Mouse (Mus musculus) hindbrain, embryonic 11.5 days (tissue): ENCODE measurements around the gene Stxbp4. TPM values are rescaled to one million over a fixed set of nuclear protein-coding genes. Genes with fewer than 3 reads are reported as not detected.

Experiments used
- ATAC-seq: fragments of 200-750 bp; cut with Nextera tagmentation; 2 replicates; pipeline ENCODE4 v1.8.0; 2017; ENCODE audit warnings: mild to moderate bottlenecking, moderate TSS enrichment, moderate library complexity; ENCODE audit not compliant: low FRiP score
- DNase-seq: peaks from one replicate; pipeline ENCODE4 v3.0.0-alpha.2; 2015; ENCODE audit warnings: low spot score
- H3K27ac ChIP-seq: fragments of 300-500 bp; sonication (generic); 2 replicates; pipeline ENCODE4 v1.5.1; 2014; ENCODE audit warnings: mild to moderate bottlenecking, low read depth, low read length
- H3K27me3 ChIP-seq: fragments of 300-500 bp; sonication (generic); 2 replicates; pipeline ENCODE4 v1.6.1; 2014; ENCODE audit warnings: mild to moderate bottlenecking, low read length, moderate library complexity, mixed read lengths; ENCODE audit not compliant: control insufficient read depth, insufficient read depth
- H3K36me3 ChIP-seq: fragments of 300-500 bp; sonication (generic); 2 replicates; pipeline ENCODE4 v1.6.1; 2014; ENCODE audit warnings: mild to moderate bottlenecking, low read length, moderate library complexity, mixed read lengths; ENCODE audit not compliant: control insufficient read depth, insufficient read depth
- H3K4me1 ChIP-seq: fragments of 300-500 bp; sonication (generic); replicated peaks from 2 replicates; pipeline ENCODE4 v1.6.1; 2014; ENCODE audit warnings: low read length, mixed read lengths; ENCODE audit not compliant: control insufficient read depth, insufficient read depth
- H3K4me2 ChIP-seq: fragments of 300-500 bp; sonication (generic); replicated peaks from 2 replicates; pipeline ENCODE4 v1.6.1; 2014; ENCODE audit warnings: mild to moderate bottlenecking, low read depth, low read length
- H3K4me3 ChIP-seq: fragments of 300-500 bp; sonication (generic); 2 replicates; pipeline ENCODE4 v1.5.1; 2014; ENCODE audit warnings: low read depth, low read length
- H3K9ac ChIP-seq: fragments of 300-500 bp; sonication (generic); 2 replicates; pipeline ENCODE4 v1.6.1; 2014; ENCODE audit warnings: low read depth, low read length
- H3K9me3 ChIP-seq: fragments of 300-500 bp; sonication (generic); 2 replicates; pipeline ENCODE4 v1.6.1; 2016; ENCODE audit warnings: low read length; ENCODE audit not compliant: control insufficient read depth
- WGBS: fragments of 180-500 bp; shearing (Covaris S2); extraction: QIAGEN DNeasy Blood & Tissue Kit; methylation state at CpG from one replicate; pipeline ENCODE4 v1.1.7; 2014; 5-methylcytosine and 5-hydroxymethylcytosine counted together
- polyA plus RNA-seq: library from polyadenylated mRNA; unstranded; fragments of >200 nt; fragmentation: Nextera tagmentation; extraction: Ambion mirVana; gene quantifications from 2 replicates; pipeline ENCODE4 v1.2.1, GENCODE M21; 2014

The Stxbp4 gene
- polyA plus RNA-seq, 1 experiment from 2014 or later: 43.5 TPM

DNA sequence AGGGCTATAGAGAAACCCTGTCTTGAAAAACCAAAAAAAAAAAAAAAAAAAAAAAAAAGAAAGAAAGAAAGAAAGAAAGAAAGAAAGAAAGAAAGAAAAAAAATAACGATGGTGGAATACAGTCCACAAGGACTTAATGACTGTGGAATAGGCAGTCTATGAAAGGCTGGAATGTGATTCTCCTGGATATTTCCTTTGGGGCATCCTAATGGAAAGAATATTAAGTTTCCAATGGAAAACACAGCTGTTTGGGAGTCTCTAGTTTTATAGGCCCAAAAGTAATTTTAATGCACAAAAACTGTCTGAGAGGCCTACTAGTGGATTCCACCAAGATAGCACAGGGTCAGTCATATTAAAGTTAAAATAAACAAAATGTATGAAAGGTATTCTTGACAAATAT is 42.1 kb downstream of the Stxbp4 start:
- Histone ChIP-seq H3K4me2 (no peak overlapping the region), H3K9me3 (no peaks in the 10 kb centered on the region), H3K9ac (no peak overlapping the region), H3K4me1 (no peaks in the 10 kb centered on the region), H3K27me3 (no peaks in the 10 kb centered on the region), H3K4me3 (no peak overlapping the region), H3K36me3 (peaks cover 2% of the 10 kb centered on the region; the same call in 1 of the 2 replicates), H3K27ac (no peak overlapping the region)
- ATAC-seq (no peak), DNase-seq (no peak)
- WGBS: 96% methylated on average over 1 of the region's 1 CpGs

DNA sequence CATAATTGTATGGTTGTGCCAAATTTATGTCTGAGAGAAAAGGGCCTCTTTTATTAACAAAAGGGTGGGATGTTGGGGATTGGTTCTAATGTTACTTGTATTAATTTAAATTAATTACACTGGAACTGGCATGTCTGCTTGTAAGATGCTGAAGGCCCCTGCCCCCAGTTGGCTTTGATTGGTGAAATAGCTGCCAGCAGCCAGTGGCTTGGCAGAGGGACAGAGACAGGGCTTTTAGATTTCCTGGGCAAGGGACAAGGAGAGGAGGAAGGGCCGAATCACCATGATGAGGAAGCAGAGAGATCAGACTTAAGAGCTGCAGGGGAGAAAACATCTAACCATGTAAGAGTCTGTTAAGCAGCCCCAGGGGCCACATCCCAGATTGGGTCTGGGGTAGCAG is 46.9 kb downstream of the Stxbp4 start:
- Histone ChIP-seq H3K27ac (no peak overlapping the region), H3K9ac (no peak overlapping the region), H3K4me1 (no peaks in the 10 kb centered on the region), H3K9me3 (no peaks in the 10 kb centered on the region), H3K4me3 (no peak overlapping the region), H3K4me2 (no peak overlapping the region), H3K27me3 (no peaks in the 10 kb centered on the region), H3K36me3 (peaks cover 9% of the 10 kb centered on the region)
- 95% methylated on average over 1 of the region's 1 CpGs for WGBS
- ATAC-seq (no peak), DNase-seq (no peak)

DNA sequence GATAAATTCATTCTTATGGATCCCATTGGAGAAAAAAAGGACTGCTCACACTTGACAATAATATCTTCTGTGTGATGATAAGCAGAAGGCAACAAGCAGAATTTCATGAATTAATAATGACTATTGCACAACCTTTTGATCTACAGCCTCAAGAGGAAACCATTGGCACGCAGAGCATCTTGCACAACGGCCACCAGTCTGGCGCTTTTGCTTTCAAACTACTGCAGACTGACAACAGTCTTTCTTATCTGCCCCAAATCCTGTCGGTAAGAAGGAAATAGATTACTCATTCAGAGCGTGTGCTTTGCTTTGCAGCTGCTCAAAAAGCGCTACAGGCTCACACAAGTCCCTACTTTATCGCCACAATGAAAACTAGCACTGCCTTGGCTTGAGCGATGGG is 51.7 kb downstream of the Stxbp4 start:
- WGBS: 89% methylated on average over 8 of the region's 8 CpGs
- DNase-seq (no peak), ATAC-seq (no peak)
- peaks cover 11% of the 10 kb centered on the region for H3K36me3 ChIP-seq
- no peak overlapping the region for H3K27ac ChIP-seq
- H3K9ac ChIP-seq: no peak overlapping the region
- H3K4me3 ChIP-seq: no peak overlapping the region
- no peaks in the 10 kb centered on the region for H3K4me1 ChIP-seq
- no peaks in the 10 kb centered on the region for H3K27me3 ChIP-seq
- H3K9me3 ChIP-seq: no peaks in the 10 kb centered on the region
- no peak overlapping the region for H3K4me2 ChIP-seq

- Histone ChIP-seq H3K9me3 (no peaks in the 10 kb centered on the region), H3K27me3 (no peaks in the 10 kb centered on the region), H3K4me2 (no peak overlapping the region), H3K9ac (no peak overlapping the region), H3K36me3 (peaks cover 8% of the 10 kb centered on the region), H3K4me1 (no peaks in the 10 kb centered on the region), H3K4me3 (no peak overlapping the region), H3K27ac (no peak overlapping the region)
- no peak for DNase-seq
- no peak for ATAC-seq
- 92% methylated on average over 2 of the region's 2 CpGs for WGBS
Measured at GRCm38 (mm10) chr11:90585754-90586153, 52.1 kb downstream of the Stxbp4 start.

GRCm38 (mm10) chr11:90577057-90577780 is 60.7 kb downstream of the Stxbp4 start:
- H3K27ac ChIP-seq: no peak overlapping the region
- 95% methylated on average over 7 of the region's 7 CpGs for WGBS
- H3K4me2 ChIP-seq: no peak overlapping the region
- no peaks in the 10 kb centered on the region for H3K4me1 ChIP-seq
- DNase-seq: no peak
- H3K27me3 ChIP-seq: no peaks in the 10 kb centered on the region
- no peak overlapping the region for H3K4me3 ChIP-seq
- no peaks in the 10 kb centered on the region; the same call in 1 of the 2 replicates for H3K36me3 ChIP-seq
- ATAC-seq: no peak
- no peak overlapping the region for H3K9ac ChIP-seq
- no peaks in the 10 kb centered on the region for H3K9me3 ChIP-seq

- no peak overlapping the region for H3K27ac ChIP-seq
- no peak for DNase-seq
- H3K4me2 ChIP-seq: no peak overlapping the region
- no peaks in the 10 kb centered on the region for H3K9me3 ChIP-seq
- H3K9ac ChIP-seq: no peak overlapping the region
- H3K27me3 ChIP-seq: no peaks in the 10 kb centered on the region
- H3K4me3 ChIP-seq: no peak overlapping the region
- WGBS: 91% methylated on average over 8 of the region's 8 CpGs
- no peak for ATAC-seq
- H3K4me1 ChIP-seq: no peaks in the 10 kb centered on the region
- no peaks in the 10 kb centered on the region; the same call in 1 of the 2 replicates for H3K36me3 ChIP-seq
Measured at GRCm38 (mm10) chr11:90576282-90576972, 61.5 kb downstream of the Stxbp4 start.

GRCm38 (mm10) chr11:90575491-90576048 is 62.3 kb downstream of the Stxbp4 start:
- no peak overlapping the region for H3K4me2 ChIP-seq
- no peaks in the 10 kb centered on the region for H3K27me3 ChIP-seq
- H3K4me1 ChIP-seq: no peaks in the 10 kb centered on the region
- H3K4me3 ChIP-seq: no peak overlapping the region
- H3K9ac ChIP-seq: no peak overlapping the region
- WGBS: 94% methylated on average over 7 of the region's 7 CpGs
- DNase-seq (no peak), ATAC-seq (no peak)
- H3K27ac ChIP-seq: no peak overlapping the region
- H3K9me3 ChIP-seq: no peaks in the 10 kb centered on the region
- H3K36me3 ChIP-seq: no peaks in the 10 kb centered on the region; the same call in 1 of the 2 replicates

- H3K36me3 ChIP-seq: no peaks in the 10 kb centered on the region; the same call in 1 of the 2 replicates
- ATAC-seq: no peak
- H3K4me2 ChIP-seq: no peak overlapping the region
- WGBS: 91% methylated on average over 2 of the region's 2 CpGs
- H3K4me3 ChIP-seq: no peak overlapping the region
- H3K4me1 ChIP-seq: no peaks in the 10 kb centered on the region
- no peak overlapping the region for H3K27ac ChIP-seq
- no peaks in the 10 kb centered on the region for H3K27me3 ChIP-seq
- H3K9ac ChIP-seq: no peak overlapping the region
- H3K9me3 ChIP-seq: no peaks in the 10 kb centered on the region
- DNase-seq: no peak
Measured at GRCm38 (mm10) chr11:90570646-90571259, 67.1 kb downstream of the Stxbp4 start.
